Mouse (Mus musculus): ENCODE measurements at regions not wholly inside any gene's neighbourhood (a gene's known extent, or its start where the extent isn't known, plus 50 kb on each side); places are given as distances from the start of the nearest gene placed in this dataset.

GRCm38 (mm10) chr4:38224512-38224911 is 1225.6 kb upstream of the 1700009N14Rik start:
- TF ChIP-seq CTCF (IDR thresholded peaks at IDR 0.05): no peak
- in situ Hi-C loops (cut with MboI; ENCODE audit: low pct_unique_long_range_greater_than_20kb): no loop called here
- CTCF ChIA-PET: interaction anchor here (1.5 kb wide), 1 partner anchor 13 kb away, joined by 4 read pairs; no protein-coding TSS in a partner anchor
- ATAC-seq: no peak
- no peak for DNase-seq (ENCODE audit: low read depth, low spot score)
- no peaks in the 10 kb centered on the region for H3K27me3 ChIP-seq
- POLR2A ChIA-PET: no interaction called here

Measured in Patski (cell line).